Mouse (Mus musculus): ENCODE measurements around the gene Cltrn. TPM values are rescaled to one million over a fixed set of nuclear protein-coding genes. Genes with fewer than 3 reads are reported as not detected.

Cltrn gene
- total and polyA plus RNA-seq, 3 experiments = not detected

GRCm38 (mm10) chrX:164145463-164146250, 57.0 kb downstream of the Cltrn start:
- Histone ChIP-seq H3K4me1 (ENCODE audit: control insufficient read depth in 1 of 2, insufficient read depth in 2 of 2) (no peaks in the 10 kb centered on the region), H3K4me2 (ENCODE audit: insufficient read depth, low read depth, poor library complexity, severe bottlenecking) (no peak overlapping the region), H3K27me3 (replicated peaks) (no peaks in the 10 kb centered on the region), H3K27ac (ENCODE audit: insufficient read depth, low read depth) (no peak overlapping the region), H3K9ac (ENCODE audit: insufficient read depth, low read depth) (no peak overlapping the region), H3K36me3 (replicated peaks in 1 of 2; ENCODE audit: control insufficient read depth in 1 of 2, insufficient read depth in 1 of 2, low read length in 1 of 2) (no peaks in the 10 kb centered on the region), H3K9me3 (replicated peaks; ENCODE audit: low read length) (no peaks in the 10 kb centered on the region), H3K4me3 (replicated peaks in 1 of 3; ENCODE audit: low read depth in 2 of 3, low read length in 2 of 3, poor library complexity in 1 of 3) (no peak overlapping the region), H3K79me2 (replicated peaks; ENCODE audit: control insufficient read depth, extremely low read depth, insufficient read depth, poor library complexity, severe bottlenecking) (no peaks in the 10 kb centered on the region)
- in situ Hi-C loops (cut with MboI; ENCODE audit: low pct_ligation_motif_present, low pct_unique_long_range_greater_than_20kb, low sequenced_read_pairs) (no loop called here), dilution Hi-C loops (cut with MboI; ENCODE audit: extremely low pct_ligation_motif_present, extremely low pct_unique_long_range_greater_than_20kb, low sequenced_read_pairs) (no loop called here)
- DNase-seq (ENCODE audit: extremely low read depth) = no peak
- TF ChIP-seq GABPA (IDR thresholded peaks at IDR 0.05; ENCODE audit: insufficient replicate concordance, low read depth, low read length) (no peak), JUND (conservative IDR thresholded peaks at IDR 0.05; ENCODE audit: low read depth, low read length) (no peak), ELF1 (IDR thresholded peaks at IDR 0.05; ENCODE audit: low read depth, low read length) (no peak), IRF4 (IDR thresholded peaks at IDR 0.05; ENCODE audit: low read depth, low read length) (no peak), POLR2A (IDR thresholded peaks at IDR 0.05; ENCODE audit: low read depth, low read length) (no peak), TCF12 (IDR thresholded peaks at IDR 0.05; ENCODE audit: low read depth, low read length) (no peak), NELFE (IDR thresholded peaks at IDR 0.05; ENCODE audit: low read depth, low read length) (no peak), HCFC1 (IDR thresholded peaks at IDR 0.05; ENCODE audit: low read depth, low read length) (no peak), KAT2A (IDR thresholded peaks at IDR 0.05; ENCODE audit: insufficient replicate concordance, low read length) (no peak), ZNF384 (IDR thresholded peaks at IDR 0.05; ENCODE audit: low read depth, low read length) (no peak), TBP (conservative IDR thresholded peaks at IDR 0.05; ENCODE audit: low read depth, low read length) (no peak), MYC (IDR thresholded peaks at IDR 0.05; ENCODE audit: low read depth, low read length) (no peak), CHD2 (IDR thresholded peaks at IDR 0.05; ENCODE audit: low read length) (no peak)

GRCm38 (mm10) chrX:164152703-164153102, 64.1 kb downstream of the Cltrn start:
- Histone ChIP-seq H3K4me1 (ENCODE audit: control insufficient read depth in 1 of 2, insufficient read depth in 2 of 2) (no peaks in the 10 kb centered on the region), H3K79me2 (replicated peaks; ENCODE audit: control insufficient read depth, extremely low read depth, insufficient read depth, poor library complexity, severe bottlenecking) (no peaks in the 10 kb centered on the region), H3K27me3 (replicated peaks) (no peaks in the 10 kb centered on the region), H3K36me3 (replicated peaks in 1 of 2; ENCODE audit: control insufficient read depth in 1 of 2, insufficient read depth in 1 of 2, low read length in 1 of 2) (no peaks in the 10 kb centered on the region), H3K9me3 (replicated peaks; ENCODE audit: low read length) (no peaks in the 10 kb centered on the region), H3K4me2 (ENCODE audit: insufficient read depth, low read depth, poor library complexity, severe bottlenecking) (no peak overlapping the region), H3K4me3 (replicated peaks in 1 of 3; ENCODE audit: low read depth in 2 of 3, low read length in 2 of 3, poor library complexity in 1 of 3) (no peak overlapping the region), H3K27ac (ENCODE audit: insufficient read depth, low read depth) (no peak overlapping the region), H3K9ac (ENCODE audit: insufficient read depth, low read depth) (no peak overlapping the region)
- in situ Hi-C loops (cut with MboI; ENCODE audit: low pct_ligation_motif_present, low pct_unique_long_range_greater_than_20kb, low sequenced_read_pairs) = no loop called here
- DNase-seq (ENCODE audit: extremely low read depth) = no peak
- dilution Hi-C loops (cut with MboI; ENCODE audit: extremely low pct_ligation_motif_present, extremely low pct_unique_long_range_greater_than_20kb, low sequenced_read_pairs) = no loop called here
- no peak for TF ChIP-seq ZMIZ1 (IDR thresholded peaks at IDR 0.05; ENCODE audit: low read depth, low read length)
